Mouse (Mus musculus) MEL (cell line): ENCODE results near the gene Nudt16l1. TPM values are rescaled to one million over a fixed set of nuclear protein-coding genes. Genes with fewer than 3 reads are reported as not detected.

Experiments
- DNase-seq: peaks from one replicate; pipeline ENCODE4 v3.0.0; 2011; ENCODE audit warnings: low read depth, low spot score
- H3K27ac ChIP-seq: 2 replicates; pipeline ENCODE4 v1.5.1; 2012; ENCODE audit warnings: low read depth, mild to moderate bottlenecking, control low read depth, low read length, moderate library complexity; ENCODE audit not compliant: control insufficient read depth
- H3K27me3 ChIP-seq, 2 experiments: fragments of 150-350 bp in 1 of 2; sonication (generic) in 1 of 2; 2 replicates each; pipeline ENCODE4 v1.6.1; 2012; ENCODE audit warnings: low read length in 2 of 2, mild to moderate bottlenecking in 2 of 2, improper control_type of control experiment in 1 of 2, moderate library complexity in 1 of 2; ENCODE audit not compliant: insufficient read depth in 2 of 2, control insufficient read depth in 1 of 2
- H3K36me3 ChIP-seq, 2 experiments: 2 replicates each; pipeline ENCODE4 v1.6.1; 2012 to 2014; ENCODE audit warnings: low read length in 2 of 2, improper control_type of control experiment in 1 of 2, inconsistent platforms in 1 of 2, mild to moderate bottlenecking in 1 of 2; ENCODE audit not compliant: insufficient read depth in 2 of 2, control insufficient read depth in 1 of 2
- H3K4me1 ChIP-seq, 2 experiments: fragments of 150-350 bp in 1 of 2; sonication (generic) in 1 of 2; 2 replicates each; pipeline ENCODE4 v1.6.1; 2012; ENCODE audit warnings: low read length in 2 of 2, improper control_type of control experiment in 1 of 2, mild to moderate bottlenecking in 1 of 2; ENCODE audit not compliant: insufficient read depth in 2 of 2, control insufficient read depth in 1 of 2
- H3K4me3 ChIP-seq, 2 experiments: fragments of 150-350 bp in 1 of 2; sonication (generic) in 1 of 2; 2 replicates each; pipeline ENCODE4 v1.5.1; 2012; ENCODE audit warnings: low read depth in 2 of 2, low read length in 2 of 2, mild to moderate bottlenecking in 2 of 2, moderate library complexity in 2 of 2, control low read depth in 1 of 2, improper control_type of control experiment in 1 of 2; ENCODE audit not compliant: control insufficient read depth in 1 of 2, insufficient read depth in 1 of 2
- H3K79me2 ChIP-seq: 2 replicates; pipeline ENCODE4 v1.6.1; 2012; ENCODE audit warnings: mild to moderate bottlenecking, low read length, moderate library complexity; ENCODE audit not compliant: control insufficient read depth, poor library complexity, insufficient read depth
- H3K9ac ChIP-seq: 2 replicates; pipeline ENCODE4 v1.6.1; 2012; ENCODE audit warnings: low read depth, mild to moderate bottlenecking, control low read depth, low read length, moderate library complexity; ENCODE audit not compliant: control insufficient read depth, poor library complexity, severe bottlenecking
- H3K9me3 ChIP-seq: fragments of 150-350 bp; sonication (generic); replicated peaks from 2 replicates; pipeline ENCODE4 v1.6.1; 2012; ENCODE audit warnings: mild to moderate bottlenecking, low read length, improper control_type of control experiment, moderate library complexity; ENCODE audit not compliant: insufficient read depth
- CHD2 ChIP-seq: IDR thresholded peaks from 2 replicates; pipeline ENCODE4 v1.6.1; 2011; ENCODE audit warnings: low read length, improper control_type of control experiment
- E2F4 ChIP-seq: IDR thresholded peaks from 2 replicates; pipeline ENCODE4 v1.6.1; 2011; ENCODE audit warnings: low read depth, low read length, improper control_type of control experiment, borderline replicate concordance
- EP300 ChIP-seq, 2 experiments: IDR thresholded peaks; 2 replicates each; pipeline ENCODE4 v1.6.1; 2011; ENCODE audit warnings: improper control_type of control experiment in 2 of 2, low read length in 2 of 2, low read depth in 1 of 2, mild to moderate bottlenecking in 1 of 2
- GABPA ChIP-seq: IDR thresholded peaks from 2 replicates; pipeline ENCODE4 v1.6.1; 2012; ENCODE audit warnings: low read depth, mild to moderate bottlenecking, inconsistent platforms, low read length, improper control_type of control experiment, moderate library complexity
- HCFC1 ChIP-seq: IDR thresholded peaks from 2 replicates; pipeline ENCODE4 v1.6.1; 2012; ENCODE audit warnings: low read depth, mild to moderate bottlenecking, inconsistent platforms, low read length, improper control_type of control experiment, moderate library complexity
- JUND ChIP-seq: IDR thresholded peaks from 2 replicates; pipeline ENCODE4 v1.6.1; 2011; ENCODE audit warnings: low read depth, mild to moderate bottlenecking, improper control_type of control experiment, low read length
- KAT2A ChIP-seq: conservative IDR thresholded peaks from 2 replicates; pipeline ENCODE4 v1.6.1; 2012; ENCODE audit warnings: low read depth, low read length, improper control_type of control experiment, inconsistent platforms
- MAZ ChIP-seq: IDR thresholded peaks from 2 replicates; pipeline ENCODE4 v1.6.1; 2012; ENCODE audit warnings: low read depth, mild to moderate bottlenecking, inconsistent platforms, low read length, improper control_type of control experiment
- MXI1 ChIP-seq: IDR thresholded peaks from 2 replicates; pipeline ENCODE4 v1.6.1; 2011; ENCODE audit warnings: mild to moderate bottlenecking, low read depth, low read length, improper control_type of control experiment
- MYC ChIP-seq: IDR thresholded peaks from 2 replicates; pipeline ENCODE4 v1.6.1; 2011; ENCODE audit warnings: low read depth, mild to moderate bottlenecking, low read length, improper control_type of control experiment, moderate library complexity
- RAD21 ChIP-seq: IDR thresholded peaks from 2 replicates; pipeline ENCODE4 v1.6.1; 2011; ENCODE audit warnings: mild to moderate bottlenecking, low read depth, low read length, improper control_type of control experiment
- RCOR1 ChIP-seq: IDR thresholded peaks from 2 replicates; pipeline ENCODE4 v1.6.1; 2012; ENCODE audit warnings: low read depth, mild to moderate bottlenecking, inconsistent platforms, low read length, improper control_type of control experiment
- SIN3A ChIP-seq: IDR thresholded peaks from 2 replicates; pipeline ENCODE4 v1.6.1; 2012; ENCODE audit warnings: low read length, improper control_type of control experiment, inconsistent platforms
- SMC3 ChIP-seq: IDR thresholded peaks from 2 replicates; pipeline ENCODE4 v1.6.1; 2011; ENCODE audit warnings: low read depth, low read length, improper control_type of control experiment
- TAL1 ChIP-seq: IDR thresholded peaks from 2 replicates; pipeline ENCODE4 v1.6.1; 2012; ENCODE audit warnings: mild to moderate bottlenecking, inconsistent platforms, low read length, moderate library complexity, mixed read lengths
- TBP ChIP-seq: IDR thresholded peaks from 2 replicates; pipeline ENCODE4 v1.8.0; 2011; ENCODE audit warnings: low read depth, low read length, improper control_type of control experiment
- USF2 ChIP-seq, 2 experiments: IDR thresholded peaks; 2 replicates each; pipeline ENCODE4 v1.6.1; 2011 to 2012; ENCODE audit warnings: improper control_type of control experiment in 2 of 2, low read length in 2 of 2, borderline replicate concordance in 1 of 2, inconsistent platforms in 1 of 2, low read depth in 1 of 2, mild to moderate bottlenecking in 1 of 2; ENCODE audit not compliant: insufficient read depth in 1 of 2
- ZC3H11A ChIP-seq: IDR thresholded peaks from 2 replicates; pipeline ENCODE4 v1.6.1; 2012; ENCODE audit warnings: low read depth, mild to moderate bottlenecking, inconsistent platforms, low read length, improper control_type of control experiment
- polyA plus RNA-seq, 2 experiments: library from polyadenylated mRNA; stranded (reverse) in 1 of 2; unstranded in 1 of 2; fragments of >175 nt in 1 of 2; fragments of >200 nt in 1 of 2; gene quantifications; 2 replicates each; pipeline versions ENCODE4 v1.2.1 to v1.2.4; 2012; ENCODE audit warnings: low replicate concordance in 2 of 2, low read depth in 1 of 2; ENCODE audit not compliant: insufficient read length in 2 of 2, insufficient read depth in 1 of 2, missing spikeins in 1 of 2
- total RNA-seq: library from RNA; depleted of rRNA; stranded (reverse); fragments of 300-350 nt; gene quantifications from 2 replicates; pipeline ENCODE4 v1.2.3, GENCODE M21; 2012; rRNA removed

The Nudt16l1 gene
- 34.2 and 41.1 TPM in 2 replicates for total RNA-seq
- 10 to 100 TPM in 1 of 2 experiments, not detected in 1; 69.3 TPM for polyA plus RNA-seq

DNA sequence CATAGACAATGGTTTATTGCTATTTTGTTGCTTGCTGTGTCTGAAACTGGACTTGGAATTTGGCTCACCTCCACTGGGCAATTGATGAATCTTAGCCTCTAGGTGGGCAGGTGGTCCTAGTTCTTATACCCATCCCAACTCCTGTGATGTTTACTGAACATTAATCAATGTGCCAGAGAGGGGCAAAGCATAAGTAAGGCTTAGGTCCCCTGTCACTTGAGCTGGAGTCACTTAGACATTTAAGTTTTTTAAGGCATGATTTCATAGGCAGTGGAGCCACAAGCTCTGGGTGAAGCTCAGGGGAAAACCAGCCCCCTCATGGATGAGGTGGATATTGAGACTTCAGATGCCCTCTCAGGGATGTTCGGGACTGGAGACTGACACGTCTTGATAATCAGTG lies at the start of gene Nudt16l1:
Gene Nudt16l1 (plus strand): TSS at position 301 of the 400 bp plus-strand sequence.
- peak within 1 kb of the TSS; percentile 18 for H3K27ac ChIP-seq
- H3K4me1 ChIP-seq: 0 out of 4 replicates have a peak, but pooled peaks cover 0 to 5% of the 10 kb centered on the region in 2 experiments
- peak within 1 kb of the TSS; percentile 81 for H3K9ac ChIP-seq
- peak within 1 kb of the TSS; percentile 80 to 82 for H3K4me3 ChIP-seq
- H3K36me3 ChIP-seq: no peaks in the 10 kb centered on the region
- no peaks in the 10 kb centered on the region for H3K27me3 ChIP-seq
- no peak for DNase-seq
- peaks cover 4% of the 10 kb centered on the region for H3K79me2 ChIP-seq
- TF ChIP-seq TBP: no peak
- TF ChIP-seq KAT2A: no peak
- no peak for TF ChIP-seq SIN3A
- TF ChIP-seq TAL1: no peak
- TF ChIP-seq ZC3H11A: no peak
- no peak for TF ChIP-seq JUND
- no peak; the same call in 1 of the 2 replicates for TF ChIP-seq MXI1
- TF ChIP-seq MYC: no peak
- TF ChIP-seq MAZ: no peak
- TF ChIP-seq SMC3: no peak
- no peak for TF ChIP-seq CHD2
- TF ChIP-seq RAD21: no peak
- TF ChIP-seq EP300 (IDR thresholded peaks at IDR 0.05; ENCODE audit: low read depth in 1 of 2, low read length in 2 of 2): no peak
- TF ChIP-seq, all 39 proteins: peak for 0
- no peaks in the 10 kb centered on the region for H3K9me3 ChIP-seq

DNA sequence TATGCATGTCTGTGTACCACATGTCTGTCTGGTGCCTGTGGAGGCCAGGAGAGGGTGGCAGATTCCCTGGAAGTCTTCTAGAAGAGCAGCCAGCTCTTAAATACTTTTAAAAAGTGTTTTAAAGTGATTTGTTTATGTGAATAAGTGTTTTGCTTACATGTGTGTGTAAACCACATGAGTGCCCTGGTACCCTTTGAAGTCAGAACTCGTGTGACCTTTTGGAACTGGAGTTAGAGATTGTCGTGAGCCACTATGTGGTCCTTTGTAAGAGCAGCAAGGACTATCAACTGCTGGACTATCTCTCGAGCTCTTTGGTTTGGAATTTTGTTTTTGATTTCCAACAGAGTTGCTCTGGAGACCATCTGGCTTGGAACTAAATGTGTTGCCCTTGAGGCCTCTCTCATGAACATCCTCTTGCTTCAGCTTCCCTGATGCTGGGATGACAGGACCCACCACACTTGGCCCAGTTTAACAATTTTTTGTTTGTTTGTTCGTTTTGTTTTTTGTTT lies 48.3 kb upstream of the Nudt16l1 start:
- no peak for DNase-seq
- TF ChIP-seq E2F4 (no peak), GABPA (no peak), RCOR1 (no peak), CHD2 (no peak), HCFC1 (no peak), USF2 (IDR thresholded peaks at IDR 0.05; ENCODE audit: borderline replicate concordance in 1 of 2, insufficient read depth in 1 of 2, low read depth in 1 of 2, low read length in 2 of 2) (no peak)
- Histone ChIP-seq H3K4me3 (no peak overlapping the region), H3K36me3 (peaks cover 0 to 2% of the 10 kb centered on the region in 2 experiments; a peak in 3 of 4 replicates), H3K27me3 (no peaks in the 10 kb centered on the region), H3K79me2 (peaks cover 12% of the 10 kb centered on the region; the same call in 1 of the 2 replicates), H3K9ac (no peak overlapping the region), H3K4me1 (peaks cover 0 to 12% of the 10 kb centered on the region in 2 experiments; a peak in 2 of 4 replicates), H3K9me3 (no peaks in the 10 kb centered on the region), H3K27ac (no peak overlapping the region)
